Mouse (Mus musculus) embryonic fibroblast, embryonic 13.5 days (primary cell): Measurements from ENCODE around the gene 2210017I01Rik.

Experiments used
- CTCF ChIP-seq: IDR thresholded peaks from 2 replicates; pipeline ENCODE4 v1.5.1; 2011; ENCODE audit warnings: mild to moderate bottlenecking, control low read depth, low read length, moderate library complexity, borderline replicate concordance; ENCODE audit not compliant: insufficient read depth
- POLR2A ChIP-seq: IDR thresholded peaks from 2 replicates; pipeline ENCODE4 v1.6.1; 2011; ENCODE audit warnings: low read depth, mild to moderate bottlenecking, control low read depth, low read length, moderate library complexity

- TF ChIP-seq CTCF (no peak), POLR2A (no peak)
These were observed 30.7 kb upstream of the 2210017I01Rik start for GRCm38 (mm10) chr3:92637745-92638652.
